Mouse (Mus musculus) left cerebral cortex, postnatal 10 days (tissue): ENCODE measurements around the gene Crybb1. TPM values are rescaled to one million over a fixed set of nuclear protein-coding genes. Genes with fewer than 3 reads are reported as not detected.

Source experiments
- DNase-seq, 2 experiments: peaks; one replicate each; pipeline ENCODE4 v3.0.0; 2021 to 2022; ENCODE audit warnings: low spot score in 2 of 2, mixed read lengths in 1 of 2; ENCODE audit errors: extremely low spot score in 1 of 2
- intact Hi-C: fragments of 180-260 bp; cut with DNase I; formaldehyde crosslinking; loops from one replicate; pipeline ENCODE4 v1.15.1; 2025
- total RNA-seq, 2 experiments: library from RNA; stranded (reverse); gene quantifications; 2 replicates each; pipeline ENCODE4 v1.2.3; 2021

Crybb1 gene
- 10 to 100 TPM in 1 of 2 experiments, 1 to 10 TPM in 1; 10.0 to 12.1 TPM for total RNA-seq

DNA sequence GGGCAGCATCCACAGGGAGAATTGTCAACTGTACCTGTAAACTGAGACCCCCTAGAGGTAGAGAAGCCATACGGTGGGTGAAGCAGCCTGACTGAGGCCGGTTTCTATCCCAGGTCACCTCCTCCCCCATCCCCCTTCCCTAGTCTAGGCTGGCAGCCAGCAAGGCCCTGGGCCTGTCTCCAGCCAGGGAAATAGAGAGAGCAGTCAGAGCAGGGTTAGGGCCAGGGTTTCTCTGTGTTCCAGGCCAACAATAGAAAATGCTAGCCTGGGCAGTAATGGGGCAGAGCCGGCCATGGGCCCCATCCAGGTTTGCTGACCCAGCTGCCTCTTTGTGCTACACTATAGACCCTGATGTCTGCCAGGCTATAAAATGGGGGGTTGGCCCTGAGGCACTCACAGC lies at the start of gene Crybb1:
TSS of gene Crybb1 (plus strand) at position 390 of the 400 bp plus-strand sequence.
- DNase-seq: peak; percentile 64 to 67
- intact Hi-C loops: no loop called here

DNA sequence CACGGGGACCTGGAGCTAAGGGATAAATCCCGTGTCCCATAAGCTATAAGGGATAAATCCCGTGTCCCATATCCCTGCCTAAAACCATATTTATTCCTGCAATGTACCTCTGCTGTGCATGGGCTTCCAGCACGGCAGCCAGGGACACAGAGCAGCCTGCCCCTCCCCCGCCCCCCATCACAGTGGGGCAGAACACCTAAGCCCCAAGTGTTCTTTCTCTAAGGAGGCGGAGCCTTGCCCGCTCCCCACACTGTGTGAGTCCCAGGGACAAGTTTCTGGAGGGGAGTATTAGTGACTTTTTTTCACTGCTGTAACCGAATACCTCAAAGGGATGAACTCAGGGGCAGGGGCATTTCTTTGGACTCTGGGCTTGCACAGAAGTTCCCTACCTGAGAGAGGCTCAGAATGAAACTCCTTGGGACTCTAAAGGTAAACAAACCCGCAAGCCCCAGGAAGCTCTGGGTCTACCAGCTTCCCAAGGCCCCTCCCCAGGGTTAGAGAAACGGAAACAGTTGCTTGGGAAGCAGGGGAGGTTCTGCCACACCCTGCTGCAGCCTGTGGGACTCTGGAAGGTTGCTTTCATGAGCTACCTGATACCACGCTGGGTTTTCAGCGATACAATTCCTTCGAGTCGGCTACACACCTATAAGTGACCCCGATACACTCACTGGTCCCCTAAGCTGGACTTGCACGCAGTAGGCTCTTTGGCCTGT lies 48.9 kb upstream of the Crybb1 start:
- intact Hi-C loops: no loop called here
- no peak for DNase-seq

DNA sequence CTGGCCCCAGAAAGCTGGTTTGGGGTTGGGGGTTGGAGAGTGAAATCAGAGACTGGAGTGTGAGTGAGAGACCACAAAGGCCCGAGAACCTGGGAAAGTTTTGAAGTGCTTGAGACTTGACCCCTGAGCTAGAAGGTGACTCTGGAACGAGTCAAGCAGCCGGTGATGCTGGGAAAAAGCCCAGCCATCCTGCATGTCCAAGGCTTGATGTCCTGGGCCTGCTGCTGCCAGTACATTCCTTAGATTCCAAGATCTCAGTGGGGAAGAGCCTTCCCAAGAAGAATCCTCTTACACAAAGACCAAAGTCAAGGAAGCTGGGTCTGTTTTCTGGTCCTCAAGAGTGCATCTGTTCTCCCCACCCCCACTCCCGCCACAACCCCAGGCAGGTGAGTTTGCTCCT lies 47.3 kb upstream of the Crybb1 start:
- DNase-seq: peak in 1 of 2 experiments; percentile 40
- intact Hi-C loops: no loop called here

DNA sequence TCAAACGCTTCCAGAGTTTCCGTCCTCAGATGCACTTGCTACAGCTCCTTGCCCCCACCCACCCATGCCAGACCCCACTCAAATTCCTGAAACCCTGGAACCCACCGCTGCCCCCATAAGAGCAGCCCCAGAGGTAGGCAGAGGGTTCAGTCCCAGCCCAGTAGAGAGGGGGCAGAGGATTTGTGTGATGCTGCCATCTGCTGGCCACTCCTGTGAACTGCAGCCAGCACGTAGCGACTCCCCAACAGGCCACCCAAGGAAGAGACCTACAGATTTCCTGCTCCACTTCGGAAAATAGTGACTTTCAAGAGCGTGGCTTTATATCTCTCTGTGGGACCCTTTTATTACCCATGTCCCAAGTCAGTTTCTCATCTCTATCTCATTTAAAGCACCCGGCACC lies 45.5 kb upstream of the Crybb1 start:
- intact Hi-C loops: no loop called here
- DNase-seq: peak; percentile 64 to 75

DNA sequence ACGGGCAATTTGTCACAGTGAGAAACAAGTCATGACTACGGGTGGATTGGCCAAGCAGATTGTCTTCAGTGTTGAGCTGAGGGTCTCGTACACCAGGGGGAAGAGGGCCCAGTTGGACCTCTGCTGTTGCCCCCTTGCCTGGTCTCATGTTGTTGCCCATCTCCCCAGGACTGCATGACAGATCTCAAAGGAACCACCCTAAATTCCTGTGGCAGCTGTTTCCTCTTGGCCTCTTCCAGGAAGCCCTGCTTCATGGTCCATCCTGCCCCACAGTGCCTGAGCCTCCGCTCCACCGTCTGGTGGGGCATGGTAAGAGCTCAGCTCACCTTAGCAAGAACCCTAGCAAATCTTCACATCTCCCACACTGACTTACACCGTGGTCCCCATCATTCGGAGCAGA lies 43.7 kb upstream of the Crybb1 start:
- intact Hi-C loops: no loop called here
- no peak for DNase-seq

DNA sequence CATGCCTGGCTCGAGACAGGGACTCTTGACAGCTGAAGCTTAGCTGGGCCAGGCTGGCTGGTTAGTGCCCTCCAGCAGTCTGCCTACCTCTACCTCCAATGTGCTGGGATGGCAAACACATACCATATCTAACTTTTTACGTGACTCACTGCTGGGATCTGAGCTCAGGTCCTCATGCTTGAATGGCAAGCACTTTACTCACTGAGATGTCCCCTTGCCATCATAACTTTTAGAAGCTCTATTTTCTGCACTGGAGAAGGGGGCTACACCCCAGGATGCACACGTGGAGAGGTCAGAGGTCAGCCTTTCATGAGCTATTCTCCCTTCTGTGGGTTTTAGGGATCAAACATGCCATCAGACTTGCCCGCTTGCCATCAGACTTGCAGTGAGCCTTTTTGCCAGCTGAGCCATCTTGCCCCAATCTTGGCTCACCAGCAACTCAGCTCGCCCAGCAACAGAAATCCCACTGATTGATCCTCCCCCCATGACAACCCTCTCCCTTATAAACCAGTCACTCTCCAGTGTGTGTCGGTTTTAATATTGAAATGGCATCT lies 42.8 kb upstream of the Crybb1 start:
- intact Hi-C loops: no loop called here
- DNase-seq: peak in 1 of 2 experiments; percentile 34

DNA sequence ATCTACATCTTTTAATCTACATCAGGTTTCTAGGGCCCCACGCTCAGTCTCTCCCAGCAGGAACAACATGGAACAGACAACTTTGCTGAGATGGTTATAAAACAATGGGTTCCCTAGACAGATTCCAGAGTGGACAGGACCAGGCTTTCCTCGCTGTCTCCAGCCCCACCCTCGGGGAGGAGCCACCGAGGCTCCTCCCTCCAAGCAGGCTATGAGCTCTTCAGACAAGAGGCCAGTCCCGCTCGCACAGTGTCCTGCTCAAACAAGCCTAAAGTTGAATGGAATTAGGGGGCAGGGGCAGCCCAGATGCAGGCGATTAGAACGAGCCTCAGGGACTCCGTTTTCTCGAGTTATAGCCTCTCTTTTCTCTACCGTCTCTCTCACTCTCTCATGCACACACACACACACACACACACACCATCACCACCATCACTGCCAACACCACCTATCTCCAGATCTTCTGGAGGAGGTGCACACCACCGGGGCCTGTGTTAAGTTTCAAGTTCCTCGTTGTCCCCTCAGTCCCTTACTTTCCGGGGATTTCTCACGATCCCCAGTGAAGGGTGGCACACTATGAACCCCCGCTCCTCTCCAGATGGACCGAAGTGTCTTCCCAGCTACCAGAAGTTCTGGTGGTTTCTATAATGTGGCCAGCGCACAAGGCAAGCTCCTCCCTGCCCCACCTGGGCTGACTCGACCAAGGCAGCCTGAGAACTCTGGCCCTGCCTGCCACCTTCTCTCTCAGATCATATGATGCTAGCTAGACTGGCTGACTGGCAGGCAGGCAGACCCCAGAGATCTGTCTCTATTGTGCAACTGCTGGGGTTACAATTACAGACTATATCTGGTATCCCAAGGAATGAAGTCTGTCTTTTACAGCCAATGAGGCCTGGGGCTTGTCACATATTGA lies 42.0 kb upstream of the Crybb1 start:
- peak in 1 of 2 experiments; percentile 60 for DNase-seq
- intact Hi-C loops: no loop called here

DNA sequence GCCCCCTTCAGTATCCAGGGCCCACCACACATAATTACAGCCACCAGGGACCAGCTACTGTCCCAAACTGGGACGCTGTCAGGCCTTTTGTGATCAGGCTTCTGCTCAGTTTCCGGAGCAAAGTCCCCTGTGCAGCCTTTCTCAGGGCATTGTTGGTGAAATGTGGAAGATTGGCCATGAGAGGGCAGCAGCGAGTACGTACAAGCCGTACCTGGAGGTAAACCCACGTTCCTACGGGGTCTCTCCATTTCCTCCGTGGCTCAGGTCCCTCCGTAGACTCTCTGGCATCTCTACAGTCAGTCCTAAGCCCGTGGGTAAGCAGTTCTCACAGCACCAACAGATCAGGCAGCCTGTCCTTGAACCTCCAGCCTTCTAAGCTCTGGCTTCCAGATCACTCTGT lies 41.2 kb upstream of the Crybb1 start:
- intact Hi-C loops: no loop called here
- DNase-seq: peak; percentile 76 to 85

DNA sequence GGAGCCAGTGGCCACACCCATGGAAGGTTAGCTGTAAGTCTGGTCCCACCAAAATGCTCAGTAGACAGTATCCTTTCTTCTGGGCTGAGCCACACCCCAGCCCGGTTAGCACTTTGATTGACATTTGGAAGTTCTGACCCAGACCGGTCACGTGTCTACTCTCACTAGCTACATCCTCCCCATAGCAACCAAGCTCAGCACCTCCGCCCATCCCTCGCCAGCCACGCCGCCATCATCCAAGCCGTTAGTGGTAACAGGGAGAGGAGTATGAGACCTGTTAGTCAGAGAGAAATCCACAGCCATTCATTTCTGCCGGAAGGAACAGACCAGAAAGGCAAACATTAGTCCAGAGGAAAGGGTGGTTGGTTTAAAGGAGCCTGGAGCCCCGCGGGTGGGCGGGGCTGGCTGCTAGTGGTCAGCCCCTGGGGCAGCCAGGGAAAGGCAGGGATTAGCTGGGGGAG lies 40.3 kb upstream of the Crybb1 start:
- peak; percentile 62 to 73 for DNase-seq
- intact Hi-C loops: no loop called here

DNA sequence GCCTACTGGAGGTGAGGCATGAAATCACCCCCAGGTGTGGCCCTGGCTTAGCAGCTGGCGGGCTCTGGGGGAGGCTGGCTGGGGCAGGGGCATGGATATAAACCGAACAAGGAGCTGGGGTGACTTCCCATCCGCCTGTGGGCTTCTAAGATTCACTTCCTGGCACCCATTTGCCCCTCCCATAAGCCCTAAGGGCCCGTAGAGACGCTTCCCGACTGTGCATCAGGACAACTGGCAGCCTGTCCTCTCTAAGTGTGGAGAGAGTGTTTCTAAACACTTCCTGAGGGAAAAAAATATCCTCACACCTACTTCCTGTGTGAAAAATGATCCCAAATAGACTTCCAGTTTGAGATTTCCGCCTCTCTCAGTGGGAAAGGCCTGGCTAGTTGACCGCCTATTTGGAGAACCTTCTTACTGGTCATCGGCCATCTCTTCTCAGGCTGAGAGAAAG lies 39.8 kb upstream of the Crybb1 start:
- intact Hi-C loops: no loop called here
- peak in 1 of 2 experiments; percentile 48 for DNase-seq

DNA sequence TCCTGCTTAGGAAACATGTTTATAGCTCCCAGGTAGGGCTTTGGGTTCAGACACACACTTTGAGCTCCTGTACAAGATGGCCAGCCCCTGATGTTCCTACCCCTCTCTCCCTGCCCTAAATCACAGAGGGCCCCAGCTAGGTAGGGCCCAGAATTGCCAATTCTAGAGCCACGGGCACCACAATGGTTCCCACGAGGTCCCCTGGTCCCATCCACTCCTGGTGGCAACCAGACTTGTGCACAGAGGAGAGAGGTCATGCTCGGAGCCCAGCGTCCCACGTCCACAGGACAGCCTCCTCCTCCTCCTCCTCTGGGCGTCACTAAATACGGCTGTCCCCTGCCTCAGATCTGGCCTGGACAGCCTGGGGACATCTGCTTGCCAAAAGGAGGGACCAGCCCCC lies 39.3 kb upstream of the Crybb1 start:
- DNase-seq: no peak
- intact Hi-C loops: no loop called here

DNA sequence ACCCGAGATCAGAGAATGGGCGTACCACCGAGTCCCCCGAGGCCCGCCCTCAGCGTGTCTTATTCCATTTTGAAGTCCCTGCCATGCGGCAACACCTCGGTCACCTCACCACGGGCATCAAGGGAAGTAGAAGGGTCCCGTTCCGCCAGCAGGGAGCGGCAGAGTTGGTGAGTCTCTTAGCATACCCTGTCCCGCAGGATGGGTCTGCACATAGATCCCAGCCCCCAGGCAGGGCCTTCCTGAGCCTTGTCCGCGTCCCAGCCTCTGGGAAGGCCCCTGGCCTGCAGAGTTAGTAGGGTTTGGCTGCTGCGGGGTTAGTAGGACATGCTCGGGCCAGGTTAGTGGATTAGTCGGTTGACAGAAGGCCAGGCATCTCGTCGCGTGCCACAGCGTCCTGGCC lies 38.6 kb upstream of the Crybb1 start:
- intact Hi-C loops: no loop called here

DNA sequence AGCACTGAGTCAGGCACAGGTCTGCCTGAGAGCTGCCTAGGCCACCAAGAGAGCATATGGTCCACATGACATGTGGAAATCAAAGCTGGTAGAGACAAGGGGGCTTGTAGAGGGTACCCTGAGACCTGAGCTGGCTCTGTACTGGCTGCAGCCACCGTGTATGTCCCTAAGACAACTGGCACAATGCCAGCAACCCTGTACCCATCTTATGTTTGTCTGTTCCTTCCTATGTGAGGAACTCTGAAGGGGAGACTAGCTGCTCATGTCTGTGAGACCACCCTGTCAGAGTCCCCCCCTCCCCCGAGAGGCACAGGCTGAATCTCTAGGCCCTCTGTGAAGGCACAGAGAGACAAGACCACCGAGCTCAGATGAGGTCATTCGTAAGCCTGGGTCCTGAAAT lies 36.9 kb upstream of the Crybb1 start:
- peak in 1 of 2 experiments; percentile 63 for DNase-seq
- intact Hi-C loops: no loop called here

More for the DNA sequence above, 38.6 kb upstream of the Crybb1 start:
- peak in 1 of 2 experiments; percentile 51 for DNase-seq

DNA sequence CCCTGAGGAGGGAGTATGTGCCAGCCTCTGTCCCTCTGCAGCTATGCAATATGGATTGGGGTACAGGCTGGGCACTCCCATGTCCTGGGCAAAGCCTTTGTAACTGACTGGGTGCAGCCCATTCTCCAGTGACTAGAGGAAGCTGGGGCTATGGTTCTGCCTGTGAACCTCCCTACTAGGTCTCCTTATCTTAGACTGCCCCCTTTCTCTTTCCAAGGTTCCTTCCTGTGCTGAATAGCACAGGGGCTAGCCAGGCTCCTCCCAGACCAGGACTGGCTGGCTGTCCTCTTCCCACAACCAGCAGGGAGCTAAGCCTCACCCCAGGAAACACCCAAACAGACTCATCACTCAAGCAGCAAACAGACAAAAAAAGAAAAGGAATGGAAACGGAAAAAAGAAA lies 36.2 kb upstream of the Crybb1 start:
- DNase-seq: no peak
- intact Hi-C loops: no loop called here

DNA sequence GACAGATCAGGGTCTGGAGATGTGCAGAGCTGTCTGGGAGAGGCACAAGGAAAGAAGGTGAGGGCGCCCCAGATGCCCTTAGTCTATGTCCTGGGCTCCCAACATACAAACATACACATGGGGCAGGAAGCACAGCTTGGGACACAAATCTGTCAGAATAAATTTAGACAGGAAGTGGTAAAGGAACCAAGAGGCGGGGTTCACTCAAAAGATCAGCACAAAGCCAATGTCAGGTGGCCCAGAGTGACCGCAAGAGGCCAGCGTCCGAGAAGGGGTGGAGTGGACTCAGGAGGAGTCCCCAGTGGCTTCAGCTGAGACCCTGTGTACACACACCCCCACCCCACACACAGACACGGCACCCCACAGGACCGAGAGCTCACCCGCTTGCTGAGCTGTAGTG lies 35.4 kb upstream of the Crybb1 start:
- intact Hi-C loops: no loop called here

DNA sequence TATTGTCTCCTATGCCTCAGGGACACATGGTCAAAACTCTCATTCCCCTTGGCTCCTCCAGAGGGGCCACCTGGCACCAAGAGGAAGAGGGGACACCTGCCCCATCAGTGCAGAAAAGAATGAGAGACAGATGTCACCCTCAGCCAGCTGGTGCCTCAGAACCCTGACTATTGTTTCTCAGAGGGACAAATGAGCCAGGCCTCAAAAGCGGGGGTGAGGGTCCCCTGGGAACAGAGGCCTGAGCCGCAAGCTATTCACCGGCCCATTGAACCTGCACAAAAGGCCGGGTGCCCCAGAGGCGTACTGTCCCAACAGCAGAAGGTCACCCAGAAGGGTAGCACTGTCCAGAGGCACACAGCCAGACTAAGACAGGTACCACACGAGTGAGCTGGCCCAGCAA lies 30.0 kb upstream of the Crybb1 start:
- intact Hi-C loops: loop anchor here (5.0 kb wide), 1 partner anchor 102 kb away; the partner anchor contains the start of gene Tfip11
- DNase-seq: peak in 1 of 2 experiments; percentile 25

More for the DNA sequence above, 35.4 kb upstream of the Crybb1 start:
- DNase-seq: no peak

DNA sequence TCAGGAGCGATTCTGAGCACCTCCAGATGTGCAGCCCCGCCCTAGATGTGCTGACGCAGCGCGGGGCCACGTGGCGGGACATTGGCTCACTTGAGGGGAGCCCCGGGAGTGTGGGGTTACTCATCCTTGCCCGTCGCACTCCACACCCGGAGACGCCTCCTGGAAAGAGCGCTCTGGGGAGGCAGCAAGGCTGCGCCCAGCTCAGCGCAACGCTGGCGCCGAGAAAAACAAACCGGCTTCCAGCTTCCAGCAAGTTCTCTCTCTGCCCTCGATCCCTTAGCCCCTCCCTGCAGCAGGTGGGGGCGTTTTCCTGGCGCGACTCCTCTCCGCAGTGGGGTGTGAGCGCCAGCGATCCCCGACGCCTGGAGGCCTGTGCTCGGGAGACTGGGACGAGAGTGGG lies 28.3 kb upstream of the Crybb1 start:
- DNase-seq: peak in 1 of 2 experiments; percentile 73
- intact Hi-C loops: loop anchor here (5.0 kb wide), 1 partner anchor 100 kb away; the partner anchor contains the start of gene Tfip11

DNA sequence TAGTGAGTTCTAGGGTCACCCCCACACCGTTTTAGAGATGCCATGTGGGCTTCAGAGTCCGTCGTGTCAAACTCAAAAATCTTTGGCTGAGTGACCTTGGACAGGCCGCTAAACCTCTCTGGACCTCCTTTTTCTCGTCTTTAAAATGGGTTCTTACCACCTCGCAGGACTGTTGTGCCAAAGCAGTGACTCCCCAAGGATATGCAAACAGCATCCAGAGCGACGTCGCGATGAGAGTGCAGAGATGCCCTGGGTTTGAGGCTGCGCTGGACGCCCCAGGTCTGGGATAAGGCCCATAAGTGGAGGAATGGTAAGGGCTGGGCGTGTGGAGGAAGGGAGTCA lies 27.7 kb upstream of the Crybb1 start:
- intact Hi-C loops: loop anchor here (5.0 kb wide), 1 partner anchor 99 kb away; the partner anchor contains the start of gene Tfip11
- no peak for DNase-seq
